Mouse (Mus musculus): ENCODE results near the gene Lcn12.

The Lcn12 gene

GRCm38 (mm10) chr2:25492988-25493387 is 723 bp downstream of the Lcn12 start:
- DNase-seq = no peak

GRCm38 (mm10) chr2:25488671-25489068 is 5.0 kb downstream of the Lcn12 start:
- peak; percentile 65 for DNase-seq

GRCm38 (mm10) chr2:25487965-25488670 is 5.6 kb downstream of the Lcn12 start:
- DNase-seq = no peak

GRCm38 (mm10) chr2:25484901-25485647 is 8.6 kb downstream of the Lcn12 start:
- DNase-seq = peak; percentile 95

GRCm38 (mm10) chr2:25482969-25483368 is 10.7 kb downstream of the Lcn12 start:
- DNase-seq = peak; percentile 63

GRCm38 (mm10) chr2:25480541-25480940 is 13.2 kb downstream of the Lcn12 start:
- DNase-seq = no peak

- no peak for DNase-seq
Measured at GRCm38 (mm10) chr2:25479551-25480311, 14.0 kb downstream of the Lcn12 start.

- peak; percentile 96 for DNase-seq
Measured at GRCm38 (mm10) chr2:25477967-25478675, 15.6 kb downstream of the Lcn12 start.

- DNase-seq = no peak
Measured at GRCm38 (mm10) chr2:25477541-25477940, 16.2 kb downstream of the Lcn12 start.

- DNase-seq = no peak
Measured at GRCm38 (mm10) chr2:25472550-25472949, 21.2 kb downstream of the Lcn12 start.

GRCm38 (mm10) chr2:25469969-25470368 is 23.7 kb downstream of the Lcn12 start, which contains the start of gene Ptgds:
Gene Ptgds, minus strand, starts transcription at chr2:25470046.
- DNase-seq = no peak

GRCm38 (mm10) chr2:25468962-25469915 is 24.5 kb downstream of the Lcn12 start:
- DNase-seq = peak; percentile 69

GRCm38 (mm10) chr2:25467606-25468303 is 26.0 kb downstream of the Lcn12 start:
- no peak for DNase-seq

GRCm38 (mm10) chr2:25465816-25466635 is 27.7 kb downstream of the Lcn12 start:
- no peak for DNase-seq

- DNase-seq = no peak
Measured at GRCm38 (mm10) chr2:25465256-25465655, 28.5 kb downstream of the Lcn12 start.

GRCm38 (mm10) chr2:25463630-25464029 is 30.1 kb downstream of the Lcn12 start:
- DNase-seq = peak; percentile 62

- no peak for DNase-seq
Measured at GRCm38 (mm10) chr2:25461407-25461806, 32.3 kb downstream of the Lcn12 start.

- DNase-seq = peak; percentile 91
Measured at GRCm38 (mm10) chr2:25460551-25461309, 33.0 kb downstream of the Lcn12 start, which contains the start of gene Paxx. Gene Paxx, minus strand, starts transcription at chr2:25461094.

- no peak for DNase-seq
Measured at GRCm38 (mm10) chr2:25460135-25460534, 33.6 kb downstream of the Lcn12 start.

Measured in cerebellum, adult 8-10 months (tissue).